Mouse (Mus musculus): ENCODE data around the gene Cnr2. TPM values are rescaled to one million over a fixed set of nuclear protein-coding genes. Genes with fewer than 3 reads are reported as not detected.

Gene Cnr2
- polyA plus RNA-seq, 1 experiment = not detected

- no peak overlapping the region for H3K27ac ChIP-seq (ENCODE audit: insufficient read depth, low read depth, low read length)
- 63% methylated on average over 8 of the region's 8 CpGs for WGBS
- H3K4me3 ChIP-seq (ENCODE audit: insufficient read depth, low read depth, low read length) = no peak overlapping the region
- no peaks in the 10 kb centered on the region for H3K4me1 ChIP-seq (ENCODE audit: control insufficient read depth, insufficient read depth, low read length)
- TF ChIP-seq CTCF (IDR thresholded peaks at IDR 0.05; ENCODE audit: insufficient read depth, low read depth, low read length) (no peak), POLR2A (IDR thresholded peaks at IDR 0.05; ENCODE audit: insufficient read depth, low read depth, low read length) (no peak)
Measured at GRCm38 (mm10) chr4:135958354-135958753, 63.2 kb downstream of the Cnr2 start.

GRCm38 (mm10) chr4:135960717-135961116, 65.5 kb downstream of the Cnr2 start:
- peaks cover 14% of the 10 kb centered on the region for H3K4me1 ChIP-seq (ENCODE audit: control insufficient read depth, insufficient read depth, low read length)
- TF ChIP-seq POLR2A (IDR thresholded peaks at IDR 0.05; ENCODE audit: insufficient read depth, low read depth, low read length) = no peak
- no peak; the same call in 1 of the 2 replicates for TF ChIP-seq CTCF (IDR thresholded peaks at IDR 0.05; ENCODE audit: insufficient read depth, low read depth, low read length)
- H3K27ac ChIP-seq (ENCODE audit: insufficient read depth, low read depth, low read length) = no peak overlapping the region
- no peak overlapping the region for H3K4me3 ChIP-seq (ENCODE audit: insufficient read depth, low read depth, low read length)
- WGBS = 24% methylated on average over 5 of the region's 5 CpGs

- no peak overlapping the region for H3K4me3 ChIP-seq (ENCODE audit: insufficient read depth, low read depth, low read length)
- no peak for TF ChIP-seq CTCF (IDR thresholded peaks at IDR 0.05; ENCODE audit: insufficient read depth, low read depth, low read length)
- TF ChIP-seq POLR2A (IDR thresholded peaks at IDR 0.05; ENCODE audit: insufficient read depth, low read depth, low read length) = no peak
- WGBS = 94% methylated on average over 5 of the region's 5 CpGs
- no peak overlapping the region for H3K27ac ChIP-seq (ENCODE audit: insufficient read depth, low read depth, low read length)
- H3K4me1 ChIP-seq (ENCODE audit: control insufficient read depth, insufficient read depth, low read length) = peaks cover 14% of the 10 kb centered on the region
Measured at GRCm38 (mm10) chr4:135961709-135962108, 66.5 kb downstream of the Cnr2 start.

GRCm38 (mm10) chr4:135962198-135962597, 67.0 kb downstream of the Cnr2 start:
- WGBS = 86% methylated on average over 7 of the region's 7 CpGs
- Histone ChIP-seq H3K4me3 (ENCODE audit: insufficient read depth, low read depth, low read length) (no peak overlapping the region), H3K4me1 (ENCODE audit: control insufficient read depth, insufficient read depth, low read length) (peaks cover 14% of the 10 kb centered on the region), H3K27ac (ENCODE audit: insufficient read depth, low read depth, low read length) (no peak overlapping the region)
- TF ChIP-seq CTCF (IDR thresholded peaks at IDR 0.05; ENCODE audit: insufficient read depth, low read depth, low read length) = no peak
- no peak for TF ChIP-seq POLR2A (IDR thresholded peaks at IDR 0.05; ENCODE audit: insufficient read depth, low read depth, low read length)

GRCm38 (mm10) chr4:135962946-135963345, 67.8 kb downstream of the Cnr2 start:
- WGBS = 5% methylated on average over 15 of the region's 15 CpGs
- Histone ChIP-seq H3K4me3 (ENCODE audit: insufficient read depth, low read depth, low read length) (peak overlapping the region; percentile 82), H3K27ac (ENCODE audit: insufficient read depth, low read depth, low read length) (peak overlapping the region; percentile 90), H3K4me1 (ENCODE audit: control insufficient read depth, insufficient read depth, low read length) (peaks cover 14% of the 10 kb centered on the region)
- TF ChIP-seq CTCF (IDR thresholded peaks at IDR 0.05; ENCODE audit: insufficient read depth, low read depth, low read length) (no peak), POLR2A (IDR thresholded peaks at IDR 0.05; ENCODE audit: insufficient read depth, low read depth, low read length) (no peak)

- under 1% methylated on average over 56 of the region's 56 CpGs for WGBS
- peak within 1 kb of the TSS; percentile 82 for H3K4me3 ChIP-seq (ENCODE audit: insufficient read depth, low read depth, low read length)
- TF ChIP-seq CTCF (IDR thresholded peaks at IDR 0.05; ENCODE audit: insufficient read depth, low read depth, low read length) (no peak), POLR2A (IDR thresholded peaks at IDR 0.05; ENCODE audit: insufficient read depth, low read depth, low read length) (peak; percentile 88)
- peaks cover 14% of the 10 kb centered on the region for H3K4me1 ChIP-seq (ENCODE audit: control insufficient read depth, insufficient read depth, low read length)
- H3K27ac ChIP-seq (ENCODE audit: insufficient read depth, low read depth, low read length) = peak within 1 kb of the TSS; percentile 90
Measured at GRCm38 (mm10) chr4:135963457-135964193, 68.4 kb downstream of the Cnr2 start, which contains the start of gene Gale. Gene Gale (plus strand): TSS chr4:135963727.

- Histone ChIP-seq H3K4me1 (ENCODE audit: control insufficient read depth, insufficient read depth, low read length) (peaks cover 14% of the 10 kb centered on the region), H3K27ac (ENCODE audit: insufficient read depth, low read depth, low read length) (0 out of 2 replicates have a peak overlapping the region, but pooled peaks have one; percentile 65), H3K4me3 (ENCODE audit: insufficient read depth, low read depth, low read length) (peak overlapping the region; percentile 82)
- 2% methylated on average over 12 of the region's 12 CpGs for WGBS
- TF ChIP-seq CTCF (IDR thresholded peaks at IDR 0.05; ENCODE audit: insufficient read depth, low read depth, low read length) (no peak; the same call in 1 of the 2 replicates), POLR2A (IDR thresholded peaks at IDR 0.05; ENCODE audit: insufficient read depth, low read depth, low read length) (no peak)
Measured at GRCm38 (mm10) chr4:135964426-135964825, 69.2 kb downstream of the Cnr2 start.

GRCm38 (mm10) chr4:135965113-135965512, 69.9 kb downstream of the Cnr2 start:
- Histone ChIP-seq H3K4me3 (ENCODE audit: insufficient read depth, low read depth, low read length) (no peak overlapping the region), H3K4me1 (ENCODE audit: control insufficient read depth, insufficient read depth, low read length) (peaks cover 18% of the 10 kb centered on the region), H3K27ac (ENCODE audit: insufficient read depth, low read depth, low read length) (no peak overlapping the region)
- TF ChIP-seq CTCF (IDR thresholded peaks at IDR 0.05; ENCODE audit: insufficient read depth, low read depth, low read length) (no peak), POLR2A (IDR thresholded peaks at IDR 0.05; ENCODE audit: insufficient read depth, low read depth, low read length) (no peak)
- WGBS = 79% methylated on average over 9 of the region's 9 CpGs

- Histone ChIP-seq H3K27ac (ENCODE audit: insufficient read depth, low read depth, low read length) (no peak overlapping the region), H3K4me3 (ENCODE audit: insufficient read depth, low read depth, low read length) (no peak overlapping the region), H3K4me1 (ENCODE audit: control insufficient read depth, insufficient read depth, low read length) (peaks cover 26% of the 10 kb centered on the region)
- WGBS = 92% methylated on average over 16 of the region's 16 CpGs
- TF ChIP-seq POLR2A (IDR thresholded peaks at IDR 0.05; ENCODE audit: insufficient read depth, low read depth, low read length) = no peak
Measured at GRCm38 (mm10) chr4:135966283-135966682, 71.1 kb downstream of the Cnr2 start.

All from olfactory bulb, adult 2 months (tissue).